Mouse (Mus musculus): ENCODE measurements around the gene Gm44973.
"Not testable (repeated sequence)": the region's sequence is repeated elsewhere in the genome, so short reads cannot be mapped to it uniquely, and the experiment has no call there.

Gene Gm44973

GRCm38 (mm10) chr7:5016920-5017319 is 1.6 kb downstream of the Gm44973 start:
- no peak for DNase-seq (ENCODE audit: low spot score)

- no peak for DNase-seq (ENCODE audit: low spot score)
These were observed 2.1 kb downstream of the Gm44973 start for GRCm38 (mm10) chr7:5017352-5017751.

- no peak for DNase-seq (ENCODE audit: low spot score)
These were observed 2.6 kb downstream of the Gm44973 start for GRCm38 (mm10) chr7:5017931-5018330.

- DNase-seq (ENCODE audit: low spot score): not testable (repeated sequence)
These were observed 4.3 kb downstream of the Gm44973 start for GRCm38 (mm10) chr7:5019576-5019975.

- DNase-seq (ENCODE audit: low spot score): peak; percentile 99
These were observed 4.8 kb downstream of the Gm44973 start, which contains the start of the genes Zfp865 and Ccdc106 for GRCm38 (mm10) chr7:5020000-5020681. TSS of gene Zfp865 (plus strand) at chr7:5020376. TSS of gene Ccdc106 (plus strand) at chr7:5020553.

- no peak for DNase-seq (ENCODE audit: low spot score)
These were observed 5.4 kb downstream of the Gm44973 start for GRCm38 (mm10) chr7:5020685-5021084.

- no peak for DNase-seq (ENCODE audit: low spot score)
These were observed 5.9 kb downstream of the Gm44973 start for GRCm38 (mm10) chr7:5021197-5021596.

- DNase-seq (ENCODE audit: low spot score): no peak
These were observed 14.2 kb downstream of the Gm44973 start for GRCm38 (mm10) chr7:5029543-5029942.

DNA sequence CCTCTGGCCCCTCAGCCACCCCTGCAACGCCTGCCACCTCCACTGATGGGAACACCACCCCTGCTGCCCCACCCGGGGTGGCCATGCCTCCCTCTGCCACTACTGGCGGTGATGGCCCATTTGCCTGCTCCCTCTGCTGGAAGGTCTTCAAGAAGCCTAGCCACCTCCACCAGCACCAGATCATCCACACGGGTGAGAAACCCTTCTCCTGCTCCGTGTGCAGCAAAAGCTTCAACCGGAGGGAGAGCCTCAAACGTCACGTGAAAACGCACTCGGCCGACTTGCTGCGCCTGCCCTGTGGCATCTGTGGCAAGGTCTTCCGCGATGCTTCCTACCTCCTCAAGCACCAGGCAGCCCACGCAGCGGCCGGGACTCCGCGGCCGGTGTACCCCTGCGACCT is 14.7 kb downstream of the Gm44973 start:
- DNase-seq (ENCODE audit: low spot score): no peak

DNA sequence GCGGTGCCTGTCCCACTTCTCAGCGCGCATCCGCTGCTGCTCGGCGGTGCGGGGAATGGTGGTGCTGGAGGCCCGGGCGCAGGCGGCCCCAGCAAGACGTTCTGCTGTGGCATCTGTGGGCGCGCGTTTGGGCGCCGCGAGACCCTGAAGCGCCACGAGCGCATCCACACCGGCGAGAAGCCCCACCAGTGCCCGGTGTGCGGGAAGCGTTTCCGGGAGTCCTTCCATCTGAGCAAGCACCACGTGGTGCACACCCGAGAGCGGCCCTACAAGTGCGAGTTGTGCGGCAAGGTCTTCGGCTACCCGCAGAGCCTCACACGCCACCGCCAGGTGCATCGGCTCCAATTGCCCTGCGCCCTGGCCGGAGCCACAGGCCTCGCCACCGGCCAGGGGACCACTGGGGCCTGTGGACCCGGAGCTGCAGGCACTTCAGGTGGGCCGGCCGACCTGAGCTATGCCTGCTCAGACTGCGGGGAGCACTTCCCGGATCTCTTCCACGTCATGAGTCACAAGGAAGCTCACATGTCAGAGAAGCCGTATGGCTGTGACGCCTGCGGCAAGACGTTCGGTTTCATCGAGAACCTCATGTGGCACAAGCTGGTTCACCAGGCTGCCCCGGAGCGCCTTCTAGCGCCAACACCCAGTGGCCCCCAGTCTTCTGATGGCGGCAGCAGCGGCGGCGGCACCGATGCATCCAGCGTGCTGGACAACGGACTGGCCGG is 15.4 kb downstream of the Gm44973 start:
- DNase-seq (ENCODE audit: low spot score): no peak

DNA sequence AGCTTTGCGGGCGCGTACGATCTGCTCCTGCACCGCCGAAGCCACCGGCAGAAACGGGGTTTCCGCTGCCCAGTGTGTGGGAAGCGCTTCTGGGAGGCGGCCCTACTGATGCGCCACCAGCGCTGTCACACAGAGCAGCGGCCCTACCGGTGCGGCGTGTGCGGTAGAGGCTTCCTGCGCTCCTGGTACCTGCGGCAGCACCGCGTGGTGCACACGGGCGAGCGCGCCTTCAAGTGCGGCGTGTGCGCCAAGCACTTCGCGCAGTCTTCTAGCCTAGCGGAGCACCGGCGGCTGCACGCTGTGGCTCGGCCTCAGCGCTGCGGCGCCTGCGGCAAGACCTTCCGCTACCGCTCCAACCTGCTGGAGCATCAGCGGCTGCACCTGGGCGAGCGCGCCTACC is 16.2 kb downstream of the Gm44973 start:
- DNase-seq (ENCODE audit: low spot score): no peak

GRCm38 (mm10) chr7:5033818-5034217 is 18.5 kb downstream of the Gm44973 start, which contains the start of gene 4632433K11Rik:
TSS of gene 4632433K11Rik (plus strand) at chr7:5034118.
- no peak for DNase-seq (ENCODE audit: low spot score)

GRCm38 (mm10) chr7:5035628-5036027 is 20.3 kb downstream of the Gm44973 start:
- no peak for DNase-seq (ENCODE audit: low spot score)

- DNase-seq (ENCODE audit: low spot score): no peak
These were observed 20.8 kb downstream of the Gm44973 start for GRCm38 (mm10) chr7:5036136-5036535.

DNA sequence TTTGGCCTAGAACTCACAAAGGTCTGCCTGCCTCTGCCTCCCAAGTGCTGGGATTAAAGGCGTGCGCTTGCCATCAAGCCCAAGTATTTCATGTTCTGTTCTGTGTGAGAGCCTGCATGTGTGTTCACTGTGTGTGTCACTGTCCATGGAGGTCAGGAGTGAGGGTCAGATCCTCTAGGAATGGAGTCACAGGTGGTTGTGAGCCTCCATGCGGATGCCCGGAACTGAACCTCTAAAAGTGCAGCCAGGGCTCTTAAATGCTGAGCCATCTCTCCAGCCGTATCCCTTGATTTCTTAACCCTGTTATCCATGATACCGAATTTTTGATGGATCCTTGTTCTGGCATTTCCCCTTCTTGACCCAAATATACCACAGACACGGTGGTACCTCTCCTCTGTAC is 21.7 kb downstream of the Gm44973 start:
- DNase-seq (ENCODE audit: low spot score): no peak

DNA sequence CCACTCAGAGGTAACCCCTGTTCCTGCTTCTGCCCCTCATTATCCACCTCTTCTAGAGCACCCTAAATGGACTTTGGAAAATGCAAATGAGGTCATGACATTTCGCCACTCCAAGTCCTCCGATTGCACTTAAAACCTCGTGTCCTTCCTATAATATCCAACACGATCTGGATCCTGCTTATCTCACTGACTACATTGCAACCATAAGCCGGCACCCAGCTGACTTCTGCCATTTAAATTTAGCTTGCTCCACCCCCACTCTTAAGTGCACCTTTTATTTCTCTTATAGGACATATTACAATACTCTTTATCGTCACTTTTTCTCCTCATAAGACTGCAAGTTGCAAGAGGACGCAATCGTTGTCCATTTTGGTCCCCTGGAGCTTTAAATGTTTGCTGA is 22.2 kb downstream of the Gm44973 start:
- DNase-seq (ENCODE audit: low spot score): no peak

DNA sequence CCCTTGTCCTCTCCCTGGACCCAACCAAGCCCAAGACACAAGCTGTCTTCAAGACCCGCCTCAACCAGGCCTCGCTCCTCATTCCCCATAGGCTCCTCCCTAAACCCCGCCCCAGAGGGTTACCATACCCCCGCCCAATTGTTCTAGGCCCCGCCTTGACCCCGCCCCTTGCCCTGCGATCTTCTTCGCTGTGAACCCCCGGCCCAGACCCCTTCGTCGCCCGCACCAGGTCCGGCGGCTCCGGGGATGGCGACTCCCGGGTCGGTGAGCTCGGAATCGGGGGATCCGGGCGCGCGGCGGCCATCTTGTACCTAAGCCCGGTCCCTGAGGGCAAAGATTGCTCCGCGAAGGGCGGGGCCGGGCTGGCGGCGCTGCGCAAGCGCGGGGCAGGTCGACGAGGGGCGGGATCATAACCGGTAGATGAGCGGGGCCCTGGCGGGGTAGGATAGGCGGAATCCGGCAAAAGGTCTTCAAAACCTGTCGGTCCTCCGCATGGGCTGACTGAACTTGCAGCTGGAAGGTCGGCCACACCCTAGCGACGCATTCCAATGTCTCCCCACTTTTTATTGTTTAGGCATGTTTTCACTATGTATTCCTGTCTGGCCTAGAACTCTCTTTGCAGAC is 22.9 kb downstream of the Gm44973 start, which contains the start of gene Zfp784:
Gene Zfp784 (minus strand): TSS at position 338 of the 624 bp plus-strand sequence.
- peak; percentile 94 for DNase-seq (ENCODE audit: low spot score)

- DNase-seq (ENCODE audit: low spot score): no peak
These were observed 23.6 kb downstream of the Gm44973 start for GRCm38 (mm10) chr7:5038940-5039339.

- DNase-seq (ENCODE audit: low spot score): no peak
These were observed 29.7 kb downstream of the Gm44973 start for GRCm38 (mm10) chr7:5044981-5045380.

- DNase-seq (ENCODE audit: low spot score): no peak
These were observed 30.8 kb downstream of the Gm44973 start for GRCm38 (mm10) chr7:5046112-5046511.

DNA sequence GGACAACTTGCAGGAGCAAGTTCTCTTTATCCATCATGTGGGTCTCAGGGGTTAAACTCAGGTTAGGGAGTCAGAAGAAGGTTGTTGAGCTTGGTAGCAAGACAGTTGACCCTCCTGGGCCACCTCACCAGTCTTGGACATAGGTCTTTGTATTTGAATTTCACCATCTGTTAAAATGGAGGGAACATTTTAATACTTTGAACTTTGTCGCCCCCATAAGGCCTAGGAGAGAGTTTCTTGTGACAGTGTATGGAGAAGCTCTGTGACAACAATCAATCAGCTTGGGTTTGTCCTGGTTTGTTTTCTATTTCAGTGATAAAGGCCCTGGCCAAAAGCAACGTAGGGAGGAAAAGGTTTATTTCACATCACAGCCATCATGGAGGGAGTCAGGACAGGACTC is 32.0 kb downstream of the Gm44973 start:
- DNase-seq (ENCODE audit: low spot score): no peak

DNA sequence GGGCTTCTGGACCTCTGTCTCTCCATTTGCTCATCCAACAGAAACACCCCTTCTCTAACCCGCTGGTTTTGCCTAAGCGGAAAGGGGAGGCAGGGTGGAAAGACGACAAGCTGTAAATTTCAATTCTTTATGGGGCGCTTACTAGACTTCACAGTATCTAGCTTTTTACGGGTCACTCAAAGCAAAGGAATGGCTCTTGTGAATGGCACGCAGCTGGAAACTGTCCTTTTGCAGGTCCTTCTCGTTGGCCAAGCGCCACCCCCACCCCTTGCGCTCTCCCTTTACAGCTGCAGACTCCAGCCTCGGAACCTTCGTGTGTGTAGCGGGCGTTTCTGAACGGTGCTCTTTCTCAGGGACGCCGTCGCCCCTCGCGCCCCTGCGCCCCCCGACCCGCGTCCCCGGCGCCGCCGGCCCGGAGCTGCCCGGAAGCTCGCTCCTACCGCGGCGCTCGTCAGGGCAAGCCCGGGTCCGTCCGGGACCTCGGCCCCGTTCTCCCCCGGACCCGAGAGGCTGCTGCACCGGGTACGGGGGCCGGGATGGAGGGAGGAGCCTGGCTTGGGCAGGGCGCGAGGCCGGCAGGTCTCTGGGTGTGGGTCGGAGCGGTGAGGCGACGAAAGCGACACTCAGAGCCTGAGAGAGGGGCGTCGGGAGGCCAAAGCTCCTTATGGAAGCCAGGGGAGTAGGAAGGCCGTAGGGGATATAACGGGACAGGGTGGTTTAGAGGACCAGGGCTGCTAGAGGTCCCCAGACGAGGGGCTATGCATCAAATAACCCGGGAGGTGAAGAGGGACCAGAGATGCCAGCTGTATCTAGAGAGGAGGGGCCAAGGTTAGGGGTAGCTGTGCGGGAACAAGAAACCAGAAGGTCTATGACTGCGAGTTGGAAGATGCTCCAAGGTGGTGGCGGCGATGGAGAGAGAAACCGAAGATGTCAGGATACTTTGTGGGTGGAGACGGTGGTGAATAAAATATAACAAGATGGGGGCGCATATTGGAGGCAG is 36.2 kb downstream of the Gm44973 start, which contains the start of gene Zfp580:
Gene Zfp580 (plus strand): TSS at position 346 of the 1,000 bp plus-strand sequence.
- DNase-seq (ENCODE audit: low spot score): peak; percentile 68

All from yolk sac, embryonic 10.5 days (tissue).